Mouse (Mus musculus): ENCODE data around the gene Mblac2. TPM values are rescaled to one million over a fixed set of nuclear protein-coding genes. Genes with fewer than 3 reads are reported as not detected.

The Mblac2 gene
- total and polyA plus RNA-seq, 3 experiments, result 0.13 to 0.71 (median 0.42) TPM

DNA sequence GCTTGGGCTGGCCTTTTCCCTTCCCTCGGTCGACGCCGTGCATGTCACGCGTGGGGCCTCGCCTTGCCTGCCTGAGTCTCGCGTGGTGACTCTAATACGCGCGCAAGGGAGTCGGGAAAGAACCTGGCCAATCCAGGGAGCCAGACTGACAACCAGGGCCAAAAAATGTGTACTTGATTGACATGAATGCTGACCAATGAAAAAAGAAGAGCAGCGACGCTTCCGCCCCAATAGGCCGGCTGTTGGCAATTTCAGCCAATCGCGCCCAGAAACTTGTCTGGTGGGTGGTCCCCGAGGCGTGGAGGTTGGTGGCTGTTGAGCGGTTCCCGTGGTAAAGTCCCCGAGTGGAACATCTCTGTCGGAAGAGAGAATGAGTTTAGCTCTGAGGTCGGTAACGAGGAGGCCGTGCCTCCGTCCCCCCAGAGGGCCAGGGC, 71.8 kb downstream of the Mblac2 start, which contains the start of gene Cetn3:
Cetn3 (plus strand) TSS at position 107 of the 434 bp plus-strand sequence.
- dilution Hi-C loops (cut with MboI; ENCODE audit: extremely low pct_ligation_motif_present, extremely low pct_unique_long_range_greater_than_20kb, low sequenced_read_pairs) (no loop called here), in situ Hi-C loops (cut with MboI; ENCODE audit: low pct_ligation_motif_present, low pct_unique_long_range_greater_than_20kb, low sequenced_read_pairs) (no loop called here)
- DNase-seq (ENCODE audit: extremely low read depth), result peak; percentile 97
- Histone ChIP-seq H3K27ac (ENCODE audit: insufficient read depth, low read depth) (peak within 1 kb of the TSS; percentile 86), H3K4me1 (ENCODE audit: control insufficient read depth in 1 of 2, insufficient read depth in 2 of 2) (peaks cover 0 to 10% of the 10 kb centered on the region in 2 experiments; a peak in 2 of 4 replicates), H3K79me2 (replicated peaks; ENCODE audit: control insufficient read depth, extremely low read depth, insufficient read depth, poor library complexity, severe bottlenecking) (peaks cover 13% of the 10 kb centered on the region), H3K4me2 (ENCODE audit: insufficient read depth, low read depth, poor library complexity, severe bottlenecking) (peak within 1 kb of the TSS; percentile 59), H3K36me3 (replicated peaks in 1 of 2; ENCODE audit: control insufficient read depth in 1 of 2, insufficient read depth in 1 of 2, low read length in 1 of 2) (peaks cover 7% of the 10 kb centered on the region in 2 experiments), H3K9me3 (replicated peaks; ENCODE audit: low read length) (no peaks in the 10 kb centered on the region), H3K9ac (ENCODE audit: insufficient read depth, low read depth) (peak within 1 kb of the TSS; percentile 84), H3K4me3 (replicated peaks in 1 of 3; ENCODE audit: low read depth in 2 of 3, low read length in 2 of 3, poor library complexity in 1 of 3) (peak within 1 kb of the TSS; percentile 71 to 73 (median 71)), H3K27me3 (replicated peaks) (no peaks in the 10 kb centered on the region)
- TF ChIP-seq MYC (IDR thresholded peaks at IDR 0.05; ENCODE audit: low read depth, low read length) (0 out of 2 replicates have a peak, but pooled peaks have one; percentile 30), PAX5 (IDR thresholded peaks at IDR 0.05; ENCODE audit: low read length) (no peak), ZC3H11A (IDR thresholded peaks at IDR 0.05; ENCODE audit: low read depth, low read length) (no peak), RCOR1 (conservative IDR thresholded peaks at IDR 0.05; ENCODE audit: low read depth, low read length) (no peak), ZMIZ1 (IDR thresholded peaks at IDR 0.05; ENCODE audit: low read depth, low read length) (no peak), UBTF (IDR thresholded peaks at IDR 0.05; ENCODE audit: low read depth, low read length) (no peak), NELFE (IDR thresholded peaks at IDR 0.05; ENCODE audit: low read depth, low read length) (peak; percentile 34; the same call in 1 of the 2 replicates), MEF2A (IDR thresholded peaks at IDR 0.05; ENCODE audit: borderline replicate concordance, low read depth, low read length) (no peak), TCF12 (IDR thresholded peaks at IDR 0.05; ENCODE audit: low read depth, low read length) (0 out of 2 replicates have a peak, but pooled peaks have one; percentile 16), MAFK (IDR thresholded peaks at IDR 0.05; ENCODE audit: insufficient replicate concordance, low read length) (0 out of 2 replicates have a peak, but pooled peaks have one; percentile 43), NRF1 (IDR thresholded peaks at IDR 0.05; ENCODE audit: low read depth, low read length) (no peak), POLR2A (IDR thresholded peaks at IDR 0.05; ENCODE audit: low read depth, low read length) (0 out of 2 replicates have a peak, but pooled peaks have one; percentile 32), SMC3 (IDR thresholded peaks at IDR 0.05; ENCODE audit: low read depth, low read length) (no peak), BHLHE40 (IDR thresholded peaks at IDR 0.05; ENCODE audit: low read depth, low read length) (peak; percentile 78), ETS1 (conservative IDR thresholded peaks at IDR 0.05; ENCODE audit: low read depth, low read length) (no peak; the same call in 1 of the 2 replicates), RAD21 (IDR thresholded peaks at IDR 0.05; ENCODE audit: low read depth, low read length) (no peak), ELF1 (IDR thresholded peaks at IDR 0.05; ENCODE audit: low read depth, low read length) (peak; percentile 75), USF2 (conservative IDR thresholded peaks at IDR 0.05; ENCODE audit: low read depth, low read length) (no peak), CHD2 (IDR thresholded peaks at IDR 0.05; ENCODE audit: low read length) (peak; percentile 76), MAX (IDR thresholded peaks at IDR 0.05; ENCODE audit: low read length) (peak; percentile 91)
